Mouse (Mus musculus) ZHBTc4 (cell line): ENCODE results near the gene Nemf.

Experiments used
- DNase-seq: peaks from one replicate; pipeline ENCODE4 v3.0.0-alpha.2; 2011; ENCODE audit warnings: low read depth, low spot score

Gene Nemf

DNA sequence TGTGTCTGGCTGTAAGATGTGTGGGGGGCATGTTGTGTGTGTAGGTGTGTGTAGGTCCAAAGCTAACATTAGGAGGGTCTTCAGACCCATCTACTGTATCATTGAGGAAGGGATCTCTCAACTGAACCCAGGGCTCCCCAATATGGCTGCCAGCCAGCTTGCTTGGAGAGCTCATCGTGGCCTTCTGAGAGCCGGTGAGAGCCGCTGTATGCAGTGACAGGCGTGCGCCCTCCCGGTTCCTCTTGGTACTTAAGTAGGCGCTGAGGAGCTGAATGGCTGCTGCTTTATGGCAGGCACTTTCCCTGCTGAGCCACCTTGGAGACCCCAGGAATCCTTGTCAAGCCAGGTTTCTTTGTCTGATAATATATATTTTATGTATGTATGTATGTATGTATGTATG is 50.6 kb downstream of the Nemf start:
- peak; percentile 27 for DNase-seq

DNA sequence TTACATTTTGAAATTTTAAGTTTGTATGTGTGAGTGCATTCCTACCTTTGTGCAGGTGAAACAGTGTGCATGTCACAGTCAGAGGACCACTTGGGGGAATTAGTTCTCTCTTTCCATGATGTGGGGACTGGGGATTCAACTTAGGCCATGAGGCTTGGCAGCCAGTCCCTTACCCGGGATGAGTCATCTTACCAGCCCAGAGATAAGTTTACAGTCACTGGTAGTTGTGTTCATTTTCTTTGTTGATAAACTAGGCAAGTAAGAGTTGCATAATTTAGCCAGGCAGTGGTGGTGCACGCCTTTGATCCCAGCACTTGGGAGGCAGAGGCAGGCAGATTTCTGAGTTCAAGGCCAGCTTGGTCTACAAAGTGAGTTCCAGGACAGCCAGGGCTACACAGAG is 52.9 kb downstream of the Nemf start:
- DNase-seq: no peak

DNA sequence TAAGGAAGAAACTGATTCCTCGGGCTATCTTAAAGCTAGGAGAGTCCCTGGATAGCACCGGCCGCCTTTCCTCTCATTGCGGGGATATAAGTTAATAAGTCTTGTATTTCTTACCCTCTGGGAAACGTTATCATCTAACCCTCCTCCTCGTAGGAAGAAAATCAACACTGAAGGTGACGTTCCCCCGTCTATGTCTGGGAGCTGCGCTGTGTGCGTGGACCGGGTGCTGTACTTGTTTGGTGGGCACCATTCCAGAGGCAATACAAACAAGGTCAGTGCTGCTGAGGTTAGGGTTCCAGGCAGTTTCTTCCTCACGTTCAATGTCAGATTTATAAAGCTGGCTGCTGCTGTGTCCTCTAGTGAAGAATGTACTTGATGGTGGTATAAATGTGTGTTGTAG is 54.8 kb downstream of the Nemf start:
- DNase-seq: no peak

DNA sequence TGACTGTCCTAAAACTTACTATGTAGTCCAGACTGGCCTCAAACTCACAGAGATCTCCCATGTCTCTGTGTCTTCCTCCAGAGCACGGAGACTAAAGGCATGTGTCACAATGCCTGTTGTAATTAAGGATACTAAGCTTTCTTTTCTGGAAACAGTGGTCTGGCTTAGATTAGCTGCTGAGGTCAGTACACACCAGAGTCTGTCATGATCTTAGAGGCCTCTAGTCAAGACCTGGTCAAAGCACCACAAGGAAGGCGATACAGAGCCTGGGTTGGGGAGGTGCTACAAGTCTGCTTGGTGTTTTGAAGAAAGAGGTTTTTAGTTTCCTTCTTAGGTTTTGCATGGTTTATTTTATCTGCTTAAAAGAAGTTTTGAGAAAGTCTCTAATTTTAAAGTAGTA is 56.6 kb downstream of the Nemf start:
- no peak for DNase-seq

GRCm38 (mm10) chr12:69299831-69300230 is 57.1 kb downstream of the Nemf start:
- DNase-seq: no peak

DNA sequence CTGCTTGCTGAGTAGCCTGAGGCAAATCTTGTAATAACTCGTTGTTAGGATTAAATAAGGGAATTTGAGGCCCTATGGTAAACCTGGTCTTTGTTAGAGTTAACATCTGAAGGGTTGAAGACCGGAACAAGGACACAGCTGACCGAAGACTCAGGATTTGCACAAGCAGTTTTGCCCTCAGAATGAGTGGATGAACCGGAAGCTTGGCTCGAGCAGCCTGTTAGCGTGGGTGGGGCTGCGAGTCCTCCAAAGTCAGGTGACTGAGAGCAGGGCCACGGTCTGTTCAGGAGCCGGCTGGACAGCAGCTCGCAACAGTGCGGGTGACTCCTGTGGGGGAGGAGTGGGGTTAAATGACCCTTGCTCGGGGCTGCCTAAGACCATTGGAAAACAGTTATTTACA is 57.7 kb downstream of the Nemf start:
- DNase-seq: peak; percentile 28

DNA sequence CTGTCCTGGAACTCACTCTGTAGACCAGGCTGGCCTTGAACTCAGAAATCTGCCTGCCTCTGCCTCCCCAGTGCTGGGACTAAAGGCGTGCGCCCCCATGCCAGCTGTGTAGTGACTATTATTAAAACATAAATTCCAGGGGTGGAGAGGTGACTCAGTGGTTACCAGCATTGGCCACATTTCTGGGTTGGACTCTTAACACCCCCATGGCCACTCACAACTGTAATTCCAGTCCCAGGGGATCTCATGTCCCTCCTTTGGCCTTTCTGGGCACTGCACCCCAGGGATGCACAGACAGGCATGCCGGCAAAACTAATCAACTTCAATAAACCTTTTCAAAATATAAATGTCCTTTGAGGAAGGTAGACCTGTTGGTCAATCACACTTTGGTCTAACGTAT is 58.7 kb downstream of the Nemf start:
- no peak for DNase-seq

DNA sequence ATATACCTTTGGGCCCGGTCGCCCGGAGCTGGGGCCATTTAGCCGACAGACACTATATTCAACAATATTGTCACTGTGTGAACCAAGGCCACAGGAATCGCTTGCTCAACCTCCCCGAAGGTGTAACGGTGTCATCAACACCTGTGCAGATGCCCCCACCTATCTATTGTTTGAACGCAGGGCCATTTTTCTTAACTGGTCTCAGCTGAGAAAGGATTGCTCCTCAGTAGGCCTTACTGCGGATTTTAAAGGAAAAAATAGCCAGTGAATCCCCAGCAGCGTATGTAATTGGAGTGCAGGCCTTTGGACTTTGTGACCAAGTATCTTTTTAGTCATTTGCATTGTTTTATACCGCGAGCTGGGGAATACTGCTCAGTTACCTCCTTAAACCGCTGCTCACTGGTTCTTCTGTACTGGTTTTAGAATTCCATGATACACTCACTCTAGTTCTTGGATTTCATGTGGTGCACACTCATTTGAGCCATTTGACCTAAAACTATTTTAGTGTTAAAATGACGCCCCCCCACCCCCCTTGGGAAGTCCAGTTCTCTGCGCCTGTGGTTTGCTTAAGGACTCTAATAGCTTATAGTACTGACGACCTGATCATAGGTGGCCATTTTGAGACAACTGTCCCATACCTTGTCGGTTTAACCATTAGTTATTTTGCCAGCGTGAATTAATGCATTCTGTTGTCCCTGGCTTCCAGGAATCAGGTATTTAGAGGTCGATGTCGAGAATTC is 59.4 kb downstream of the Nemf start:
- no peak for DNase-seq

GRCm38 (mm10) chr12:69296511-69297410 is 60.2 kb downstream of the Nemf start, which contains the start of gene Klhdc2:
Klhdc2 (plus strand) TSS chr12:69296681.
- DNase-seq: peak; percentile 89

DNA sequence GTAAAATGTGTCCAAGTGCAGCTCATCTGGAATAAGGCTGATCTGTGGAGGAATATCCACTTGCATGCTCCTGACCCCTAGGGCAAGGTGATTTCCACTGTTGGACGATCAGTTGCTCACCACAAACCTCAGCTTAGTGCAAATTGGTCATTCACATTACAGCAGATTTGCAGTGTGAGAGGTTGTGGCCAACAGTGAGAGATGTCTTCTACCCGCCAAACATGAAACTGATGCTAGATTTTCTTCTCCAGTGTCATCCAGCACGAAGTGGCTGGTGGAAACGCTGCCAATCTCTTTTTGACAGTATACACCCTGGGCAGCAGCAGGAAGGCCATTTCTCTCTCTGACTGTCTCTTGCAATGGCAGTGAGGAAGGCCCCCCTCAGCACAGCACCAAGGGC is 61.3 kb downstream of the Nemf start:
- DNase-seq: no peak

GRCm38 (mm10) chr12:69294936-69295335 is 62.0 kb downstream of the Nemf start:
- no peak for DNase-seq

DNA sequence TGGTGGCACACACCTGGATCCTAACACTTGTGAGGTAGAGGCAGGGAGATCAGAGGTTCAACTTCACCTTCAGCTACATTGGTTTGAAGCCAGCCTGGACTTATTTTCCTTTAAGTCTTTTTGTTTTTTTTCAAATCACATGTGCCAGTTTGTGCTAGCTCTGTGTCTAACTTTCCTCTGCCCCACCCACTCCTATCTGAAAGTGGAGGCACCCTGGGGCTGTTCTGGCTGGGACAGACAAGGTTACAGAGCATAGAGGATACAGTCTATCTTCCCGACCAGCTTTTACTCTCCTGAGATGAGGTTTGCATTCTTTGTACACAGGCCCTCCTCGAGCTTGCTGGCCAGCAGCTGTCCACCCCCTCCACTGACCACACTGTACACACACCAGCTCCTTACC is 63.1 kb downstream of the Nemf start:
- DNase-seq: no peak

- no peak for DNase-seq
Observed at GRCm38 (mm10) chr12:69292401-69292800, 64.6 kb downstream of the Nemf start.

- no peak for DNase-seq
Observed at GRCm38 (mm10) chr12:69288699-69289098, 68.3 kb downstream of the Nemf start.

DNA sequence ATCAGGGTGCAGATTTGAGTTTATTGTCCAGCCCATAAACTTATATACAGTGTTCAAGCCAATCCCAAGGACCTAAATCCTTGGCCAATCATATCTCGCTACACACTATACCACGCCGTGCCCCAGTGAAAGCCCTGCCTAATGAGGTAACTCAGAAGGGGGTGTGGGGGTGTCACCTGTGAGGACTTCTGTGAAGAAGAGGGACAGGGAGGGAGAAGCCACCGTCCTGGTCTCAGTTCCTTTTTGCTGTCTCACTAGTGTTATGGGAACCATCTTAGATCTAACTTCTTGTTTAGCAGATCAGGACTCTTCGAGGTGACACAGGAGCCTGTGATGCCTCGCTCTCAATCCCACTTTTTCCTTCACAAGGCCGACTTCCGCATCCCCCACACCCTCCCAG is 69.4 kb downstream of the Nemf start:
- no peak for DNase-seq

- DNase-seq: no peak
Observed at GRCm38 (mm10) chr12:69283146-69283545, 73.8 kb downstream of the Nemf start.

GRCm38 (mm10) chr12:69280915-69281314 is 76.0 kb downstream of the Nemf start:
- DNase-seq: peak; percentile 16

DNA sequence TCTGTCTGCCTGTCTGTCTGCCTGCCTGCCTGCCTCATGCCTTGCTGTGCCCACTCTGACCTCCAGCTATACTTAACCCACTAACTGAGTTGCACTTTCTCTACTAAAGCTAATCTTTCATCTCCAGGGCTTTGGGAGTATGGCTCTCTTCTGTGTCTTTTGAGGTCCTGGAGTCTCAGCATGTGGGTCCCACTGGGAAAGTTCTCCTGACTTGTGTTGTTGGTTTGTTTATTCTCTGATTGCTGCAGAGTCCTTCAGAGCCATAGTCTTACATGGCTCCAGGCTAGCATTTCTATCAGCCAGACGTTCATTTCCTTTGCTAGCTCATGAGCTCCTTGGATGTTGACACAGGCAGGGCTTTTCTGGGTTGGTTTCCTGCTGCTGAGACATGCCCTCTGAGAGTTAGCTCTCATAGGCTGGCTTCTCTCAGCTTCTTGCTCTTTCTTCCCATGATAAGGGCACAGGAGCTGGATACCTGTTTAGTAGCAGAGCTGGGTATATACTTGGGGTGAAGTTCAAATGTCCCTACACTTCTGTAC is 77.0 kb downstream of the Nemf start:
- no peak for DNase-seq

DNA sequence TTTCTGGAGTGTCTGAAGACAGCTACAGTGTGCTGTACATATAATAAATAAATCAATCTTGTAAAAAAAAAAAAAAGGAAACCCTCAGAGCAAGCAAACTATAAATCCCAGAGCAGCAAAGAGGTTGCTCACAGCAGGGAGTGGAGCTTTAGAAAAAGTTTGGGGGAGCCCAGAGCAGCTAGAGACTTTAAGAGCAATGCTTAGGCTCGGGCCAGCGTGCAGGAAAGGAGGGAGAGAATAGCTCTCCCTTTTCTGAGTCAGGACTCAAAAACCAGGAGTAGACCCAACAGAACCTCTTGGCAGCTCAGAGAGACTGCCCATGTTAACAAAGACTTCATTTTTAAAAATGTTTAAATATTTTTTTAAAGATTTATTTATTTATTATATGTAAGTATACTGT is 88.0 kb downstream of the Nemf start:
- no peak for DNase-seq

GRCm38 (mm10) chr12:69267956-69268632 is 88.9 kb downstream of the Nemf start:
- no peak for DNase-seq

- DNase-seq: no peak
Observed at GRCm38 (mm10) chr12:69265031-69265430, 91.9 kb downstream of the Nemf start.

DNA sequence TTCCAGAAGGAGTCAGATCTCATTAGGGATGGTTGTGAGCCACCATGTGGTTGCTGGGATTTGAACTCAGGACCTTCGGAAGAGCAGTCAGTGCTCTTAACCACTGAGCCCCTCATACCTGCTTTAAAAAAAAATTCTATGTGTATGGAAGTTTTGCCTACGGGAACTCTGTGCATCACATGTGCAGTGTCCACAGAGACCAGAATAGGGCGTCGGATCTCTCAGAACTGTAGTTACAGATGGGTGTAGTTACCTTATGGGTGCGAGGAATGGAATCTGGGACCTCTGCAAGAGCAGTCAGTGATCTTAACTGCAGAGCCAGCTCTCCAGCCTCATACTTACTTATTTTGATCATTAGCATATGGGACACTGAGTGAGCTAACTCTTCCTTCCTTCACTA is 94.7 kb downstream of the Nemf start:
- DNase-seq: no peak
